Mouse (Mus musculus) lung, adult 10 weeks (tissue): Measurements from ENCODE around the gene Tmprss2. TPM values are rescaled to one million over a fixed set of nuclear protein-coding genes. Genes with fewer than 3 reads are reported as not detected.

Experiments
- polyA plus RNA-seq: library from polyadenylated mRNA; stranded (reverse); fragments of 350-450 nt; fragmentation: Illumina TruSeq; extraction: RNeasy Lipid Tissue Mini Kit (QIAGEN cat#74804); gene quantifications from one replicate; pipeline ENCODE4 v1.2.3, GENCODE M21; 2014; ENCODE audit warnings: low read depth, low replicate concordance; ENCODE audit not compliant: insufficient read depth

Tmprss2 gene
- 36.9 TPM for polyA plus RNA-seq

GRCm38 (mm10) chr16:97610939-97611338 is at the start of gene Tmprss2:
Gene Tmprss2, minus strand, starts transcription at chr16:97611195.

Other genes starting within 250 kb of the Tmprss2 start
- gene Mx1, start 148.3 kb downstream of the Tmprss2 start, polyA plus RNA-seq: 0.92 TPM
- 0.89 TPM for gene Fam3b, start 96.4 kb downstream of the Tmprss2 start, polyA plus RNA-seq
- gene Ripk4, start 152.6 kb upstream of the Tmprss2 start, polyA plus RNA-seq: 8.9 TPM
- gene Prdm15, start 240.7 kb upstream of the Tmprss2 start, polyA plus RNA-seq: 1.7 TPM